Mouse (Mus musculus): ENCODE data around the gene Ccn1.
A peak's percentile ranks its signal among the peaks of the same experiment; 100 is the strongest.

The Ccn1 gene

DNA sequence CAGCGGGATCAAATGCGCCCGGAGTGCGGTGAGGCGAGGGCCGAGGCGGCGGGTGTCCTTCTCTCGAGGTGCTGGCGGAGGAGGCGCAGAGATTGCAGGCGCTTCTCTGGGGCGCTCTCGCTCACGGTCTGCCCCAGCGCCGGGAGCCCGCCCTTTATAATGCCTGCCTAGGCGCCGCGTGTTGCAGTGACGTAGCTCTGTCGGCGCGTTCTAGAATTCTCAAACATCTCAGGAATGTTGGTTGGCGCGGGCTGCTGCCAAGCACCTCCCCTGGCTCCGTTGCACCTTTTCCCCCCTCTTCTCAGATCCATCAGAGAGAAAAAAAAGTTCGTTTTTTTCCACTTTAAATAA is at the start of gene Ccn1:
Gene Ccn1 (minus strand): TSS at position 130 of the 351 bp plus-strand sequence.
- DNase-seq (ENCODE audit: low read depth, low spot score), result peak; percentile 95

DNA sequence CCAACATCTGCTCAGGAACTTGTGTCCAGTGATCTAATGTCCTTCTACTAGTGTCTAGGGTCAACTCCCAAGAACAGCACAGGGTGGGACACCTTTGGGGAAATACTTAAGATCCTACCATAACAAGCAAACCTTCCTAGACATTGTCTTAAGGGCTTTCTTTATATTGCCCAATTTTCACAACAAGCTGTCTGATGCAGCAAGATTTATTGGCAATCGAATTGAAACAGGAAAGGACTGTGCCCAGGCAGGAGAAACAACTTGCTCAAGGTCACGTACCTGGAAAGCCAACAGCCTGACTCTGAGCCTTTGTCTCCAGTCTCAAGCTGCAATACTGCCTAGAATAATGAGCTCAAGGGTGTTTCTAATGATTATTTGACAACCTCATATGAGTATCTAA is 43.6 kb upstream of the Ccn1 start:
- DNase-seq (ENCODE audit: low read depth, low spot score), result no peak

DNA sequence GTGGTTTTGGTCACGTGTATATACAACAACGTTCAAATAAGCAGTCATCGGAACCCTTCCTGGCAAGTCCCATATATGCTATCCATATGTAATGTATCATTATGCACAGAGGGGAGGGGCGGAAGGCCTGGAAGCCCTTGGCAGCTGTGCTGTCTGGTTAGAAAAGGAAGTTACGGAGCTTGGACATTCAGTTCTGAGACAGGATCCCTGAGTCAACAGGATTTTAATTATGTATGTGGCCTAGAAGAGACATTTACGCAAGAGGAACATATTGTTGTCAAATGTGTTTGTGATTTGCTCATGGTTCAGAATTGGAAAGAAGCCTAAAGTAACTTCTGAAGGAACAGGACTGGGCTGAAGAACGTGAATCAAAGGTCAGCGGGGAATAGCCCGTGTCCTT is 42.3 kb upstream of the Ccn1 start:
- DNase-seq (ENCODE audit: low read depth, low spot score), result no peak

DNA sequence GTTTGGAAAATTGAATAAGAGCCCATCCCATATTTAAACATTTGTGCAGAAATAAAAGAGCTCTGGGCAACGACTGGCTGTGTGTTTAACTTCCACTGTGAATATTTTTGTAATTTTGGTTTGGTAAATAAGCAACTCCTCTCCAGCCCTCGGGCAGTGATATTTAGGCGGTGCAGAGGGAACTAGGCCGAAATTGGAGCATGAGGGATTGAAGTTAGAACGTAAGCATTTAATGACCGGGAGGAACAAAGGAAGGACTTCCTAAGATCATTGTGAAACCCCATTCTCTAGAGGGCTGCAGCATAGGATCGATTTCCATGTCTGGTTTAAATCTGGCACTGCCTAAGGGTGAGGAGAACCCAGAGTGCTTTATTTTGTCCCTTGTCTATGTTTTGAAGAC is 41.6 kb upstream of the Ccn1 start:
- no peak for DNase-seq (ENCODE audit: low read depth, low spot score)

DNA sequence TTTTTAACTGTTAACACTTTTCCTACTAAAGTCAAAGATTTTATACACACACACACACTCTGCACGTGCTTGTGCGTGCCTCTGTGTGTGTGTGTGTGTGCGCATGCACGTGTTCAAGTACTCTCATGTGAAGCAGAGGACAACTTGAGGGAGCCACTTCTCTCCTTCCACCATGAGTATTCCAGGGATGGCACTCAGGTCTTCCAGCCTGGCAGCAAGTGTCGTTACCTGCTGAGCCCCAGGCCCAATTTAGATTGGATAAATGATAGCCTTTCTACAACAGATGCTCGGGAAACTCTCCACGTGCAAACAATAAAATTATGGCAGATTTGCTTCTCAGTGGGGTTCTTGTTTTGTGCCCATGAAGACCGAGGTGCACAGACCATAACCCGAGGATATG is 39.5 kb upstream of the Ccn1 start:
- no peak for DNase-seq (ENCODE audit: low read depth, low spot score)

DNA sequence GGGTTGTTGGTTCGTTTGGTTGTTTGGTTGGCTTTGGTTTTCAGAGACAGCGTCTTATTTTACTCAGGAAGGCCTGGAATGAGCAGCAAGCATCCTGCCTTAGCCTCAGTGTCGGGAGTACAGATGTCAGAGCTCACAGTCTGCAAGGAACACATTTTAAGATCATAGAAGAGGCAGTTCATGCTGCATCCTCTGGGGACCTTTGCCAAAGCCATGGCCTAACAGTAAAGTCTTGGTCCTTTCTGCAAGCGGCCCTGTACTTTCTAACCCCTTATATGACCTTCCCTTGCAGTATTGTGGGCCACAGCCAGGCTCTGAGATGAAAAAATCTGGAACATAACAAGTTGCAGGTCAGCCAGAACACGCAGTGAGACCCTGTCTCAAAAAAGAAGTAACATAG is 38.1 kb upstream of the Ccn1 start:
- DNase-seq (ENCODE audit: low read depth, low spot score), result no peak

DNA sequence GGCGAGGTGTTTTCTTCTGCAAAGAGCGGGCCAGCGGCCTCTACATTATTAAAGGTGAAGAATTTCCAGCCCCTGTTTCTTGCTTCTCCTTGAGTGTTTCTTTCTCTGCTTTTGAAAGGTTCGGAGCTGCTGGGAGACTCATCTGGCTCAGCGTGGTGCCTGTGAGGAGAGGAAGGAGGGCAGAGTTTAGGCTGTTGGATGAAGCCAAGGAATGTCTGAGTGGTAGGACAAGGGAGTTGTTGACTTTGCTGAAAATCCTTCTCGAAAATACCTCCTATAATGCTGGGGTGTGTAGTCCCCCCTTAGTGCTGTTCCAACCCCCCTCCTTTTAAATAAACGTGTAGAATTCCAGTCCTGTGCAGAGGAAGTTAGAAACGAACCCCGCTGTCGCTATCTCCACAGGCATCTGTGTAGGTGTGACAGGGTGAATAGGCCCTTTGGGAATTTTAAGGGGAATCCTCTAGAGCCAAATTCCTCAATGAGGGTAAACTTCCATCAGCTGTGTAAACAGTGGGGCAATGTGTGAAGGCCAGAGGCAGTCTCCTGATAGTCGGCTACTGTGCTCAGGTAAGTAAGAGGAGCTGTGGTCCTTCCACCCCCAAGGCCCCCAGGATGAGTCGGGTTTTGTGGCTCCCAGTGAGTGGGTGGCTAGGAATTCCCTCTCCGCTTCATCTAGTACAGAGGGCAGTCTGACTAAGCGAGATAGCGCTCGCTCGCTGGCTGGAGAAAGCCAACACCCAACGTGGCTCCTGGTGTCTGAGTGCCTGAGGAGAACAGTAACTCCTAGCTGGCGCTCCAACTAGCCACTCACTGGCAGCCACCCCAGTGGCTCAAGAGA is 35.0 kb upstream of the Ccn1 start:
- DNase-seq (ENCODE audit: low read depth, low spot score), result peak; percentile 85

DNA sequence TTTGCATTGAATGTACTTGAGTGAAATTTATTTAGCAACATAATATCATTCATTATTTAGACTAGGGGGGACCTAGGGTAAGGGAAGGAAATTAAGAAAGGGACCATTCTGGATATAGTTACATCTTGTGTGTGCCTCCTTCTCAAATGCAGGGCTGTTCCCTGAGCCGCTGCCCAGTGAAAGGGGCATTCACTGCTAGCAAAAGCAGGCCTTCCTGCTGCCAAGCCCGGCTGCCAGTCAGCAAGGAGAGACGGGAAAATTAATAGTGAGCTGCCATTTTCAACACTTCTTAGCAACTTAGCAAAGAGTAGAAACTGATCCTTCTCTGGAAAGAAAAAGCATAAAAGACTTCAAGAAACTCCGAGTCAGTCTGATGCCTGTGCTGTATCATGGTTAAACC is 34.4 kb upstream of the Ccn1 start:
- no peak for DNase-seq (ENCODE audit: low read depth, low spot score)

DNA sequence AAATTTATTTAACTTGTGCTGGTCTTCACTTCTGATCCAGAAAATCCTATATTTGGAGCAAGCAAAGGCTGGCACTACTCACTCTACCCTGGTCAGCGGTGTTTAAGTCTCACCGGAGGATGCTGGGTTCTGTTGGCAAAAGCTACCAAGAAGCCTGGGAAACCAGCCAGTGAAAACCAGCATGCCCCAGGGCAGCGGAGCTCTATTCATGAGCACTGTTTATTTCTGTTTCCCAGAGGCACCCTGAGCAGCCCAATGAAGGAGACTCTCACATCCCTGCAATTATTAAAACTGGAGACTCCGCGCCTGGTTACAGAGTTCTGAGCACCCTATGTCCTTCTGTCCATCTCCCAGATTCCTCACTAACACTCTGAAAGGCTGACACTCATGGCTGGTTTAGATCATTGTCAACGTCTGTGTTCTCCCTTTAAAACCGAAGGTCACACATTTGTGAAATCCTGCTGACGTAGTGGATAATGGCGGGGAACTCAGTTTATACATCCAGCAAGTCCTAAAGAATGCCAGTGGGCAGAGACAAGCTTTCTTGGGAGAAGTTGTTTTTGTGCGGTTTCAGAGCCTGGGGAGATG is 31.7 kb upstream of the Ccn1 start:
- no peak for DNase-seq (ENCODE audit: low read depth, low spot score)

DNA sequence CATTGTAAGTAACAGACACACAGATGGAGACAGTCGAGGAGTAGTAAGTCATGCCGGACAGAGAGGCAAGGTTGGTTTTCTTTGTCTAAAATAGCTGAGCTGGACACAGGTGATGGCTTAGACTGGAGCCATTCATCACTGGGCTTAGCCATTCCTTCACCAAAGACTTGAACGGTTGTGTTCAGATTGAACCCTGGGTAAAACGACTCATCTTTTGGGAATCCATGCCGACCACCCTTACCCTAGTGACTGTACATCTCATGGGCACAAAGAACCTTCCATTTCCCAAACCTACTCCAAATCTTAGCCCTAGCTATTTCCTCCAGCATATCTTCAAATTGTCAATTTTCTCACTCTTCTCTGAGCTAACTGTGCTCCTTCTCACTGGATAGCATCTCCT is 30.9 kb upstream of the Ccn1 start:
- DNase-seq (ENCODE audit: low read depth, low spot score), result no peak

DNA sequence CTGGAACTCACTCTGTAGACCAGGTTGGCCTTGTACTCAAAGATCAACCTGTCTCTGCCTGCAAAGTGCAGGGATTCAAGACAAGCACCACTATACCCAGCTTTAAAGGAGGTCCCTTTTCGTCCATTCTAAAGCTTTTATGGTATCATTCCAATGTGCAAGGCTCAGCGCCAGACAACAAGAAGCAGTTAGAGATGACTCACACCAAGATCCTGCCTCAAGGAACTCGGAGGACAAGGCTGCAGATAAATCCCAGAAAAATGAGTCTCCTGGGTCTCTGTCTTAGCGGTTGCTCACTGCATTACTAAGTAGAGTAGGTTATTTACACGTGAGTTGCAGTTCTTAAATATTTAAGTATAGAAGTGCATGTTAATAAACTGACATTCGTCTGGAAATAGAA is 26.4 kb upstream of the Ccn1 start:
- no peak for DNase-seq (ENCODE audit: low read depth, low spot score)

DNA sequence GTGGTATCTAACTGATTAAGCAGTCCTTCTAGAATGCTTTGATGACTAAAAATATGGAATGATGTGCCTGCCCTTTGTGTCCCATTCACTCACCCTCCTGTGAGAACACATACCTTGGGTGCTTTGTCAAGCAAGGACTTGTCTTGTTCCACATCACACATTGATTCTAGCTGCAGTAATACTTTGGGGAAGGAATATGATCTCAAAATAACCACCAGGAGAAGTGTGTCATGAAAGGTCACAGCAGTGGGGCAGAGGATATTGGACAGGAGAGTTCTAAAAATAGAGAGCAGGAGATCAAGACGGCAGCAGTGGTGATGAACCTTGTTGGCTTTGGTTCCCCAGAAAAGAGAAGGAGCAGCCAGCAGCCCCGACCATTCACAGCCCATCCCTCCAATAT is 25.0 kb upstream of the Ccn1 start:
- no peak for DNase-seq (ENCODE audit: low read depth, low spot score)

DNA sequence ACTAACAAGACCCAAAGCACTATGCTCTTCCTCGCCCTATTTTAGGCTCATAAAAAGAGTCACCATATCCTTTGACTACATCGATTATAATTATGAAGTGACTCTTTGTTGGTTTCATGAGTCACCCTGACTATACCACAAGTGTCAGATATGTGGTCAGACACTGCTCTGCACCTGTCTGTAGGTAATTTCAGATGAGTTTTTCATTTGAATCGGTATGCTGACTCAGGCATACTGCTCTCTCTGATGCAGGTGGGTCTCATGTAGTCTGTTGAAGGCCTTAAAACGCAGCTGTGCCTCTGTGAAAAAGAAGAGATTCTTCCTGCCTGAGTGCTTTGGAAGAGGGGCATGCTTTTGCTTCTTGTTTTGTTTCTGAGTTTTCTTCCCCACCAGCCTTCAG is 16.6 kb upstream of the Ccn1 start:
- no peak for DNase-seq (ENCODE audit: low read depth, low spot score)

DNA sequence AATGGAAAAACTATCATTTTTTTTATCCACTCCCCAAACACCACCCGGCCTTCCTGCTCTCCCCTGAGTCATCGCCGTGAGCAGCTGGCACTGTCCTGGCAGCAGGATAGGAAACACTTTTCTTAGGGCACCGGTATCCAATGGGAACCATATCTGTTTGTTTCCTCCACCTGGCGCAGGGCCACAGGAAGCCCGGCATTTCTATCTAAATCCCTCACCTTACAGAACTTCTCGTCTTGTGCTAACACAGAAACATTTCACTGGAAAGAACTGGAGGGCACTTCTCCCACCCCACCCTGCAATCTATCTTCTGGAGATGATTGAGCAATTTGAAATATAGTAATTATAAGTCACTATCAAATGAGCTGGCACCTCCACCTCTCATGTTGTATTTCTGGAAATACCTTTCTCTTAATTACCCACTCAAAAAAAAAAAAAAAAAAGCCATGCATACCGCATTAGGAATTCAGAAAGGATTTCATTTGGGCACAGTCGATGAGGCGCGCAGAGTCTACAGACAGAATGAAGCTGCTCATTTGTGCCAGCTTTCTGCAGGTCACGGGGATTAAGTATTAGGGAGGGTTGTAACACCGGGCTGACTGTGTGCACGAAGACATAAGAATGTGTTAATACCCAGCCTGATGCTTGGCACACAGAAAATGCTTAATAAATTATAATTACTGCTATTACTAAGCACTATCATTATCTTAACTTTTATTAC is 7.4 kb upstream of the Ccn1 start:
- no peak for DNase-seq (ENCODE audit: low read depth, low spot score)

DNA sequence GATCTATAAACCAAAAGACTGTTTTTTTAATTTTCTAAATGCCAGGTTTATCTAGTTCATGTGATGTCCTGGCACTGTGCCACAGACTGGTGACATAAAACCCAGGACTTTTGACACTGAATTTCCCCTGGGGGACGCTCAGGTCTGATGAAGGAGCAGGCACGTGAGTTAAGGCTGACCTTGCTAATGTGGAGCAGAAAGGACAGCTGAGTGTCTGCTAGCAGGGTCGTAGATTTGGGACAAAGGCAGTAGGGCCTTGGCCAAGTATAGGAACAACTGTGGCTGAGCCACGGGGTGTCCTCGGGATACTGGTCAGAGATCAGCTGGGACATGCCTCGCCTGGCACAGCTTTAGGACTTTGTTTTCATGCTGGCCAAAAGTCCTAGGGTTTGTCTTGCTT is 5.2 kb upstream of the Ccn1 start:
- no peak for DNase-seq (ENCODE audit: low read depth, low spot score)

DNA sequence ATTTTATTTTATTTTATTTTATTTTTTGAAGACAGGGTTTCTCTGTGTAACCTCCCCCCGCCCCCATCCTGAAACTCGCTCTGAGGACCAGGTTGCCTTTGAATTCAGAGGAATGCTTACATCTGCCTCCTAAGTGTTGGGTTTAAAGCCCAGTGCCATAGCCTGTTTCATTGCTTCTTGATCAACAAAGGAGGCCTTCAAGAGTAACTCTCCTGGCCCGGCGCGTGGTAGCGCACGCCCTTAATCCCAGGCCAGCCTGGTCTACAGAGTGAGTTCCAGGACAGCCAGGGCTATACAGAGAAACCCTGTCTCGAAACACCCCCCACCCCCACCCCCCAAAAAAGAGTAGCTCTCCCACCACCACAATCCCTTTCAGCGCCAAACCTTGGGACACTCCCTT is 4.2 kb upstream of the Ccn1 start:
- DNase-seq (ENCODE audit: low read depth, low spot score), result peak; percentile 33

DNA sequence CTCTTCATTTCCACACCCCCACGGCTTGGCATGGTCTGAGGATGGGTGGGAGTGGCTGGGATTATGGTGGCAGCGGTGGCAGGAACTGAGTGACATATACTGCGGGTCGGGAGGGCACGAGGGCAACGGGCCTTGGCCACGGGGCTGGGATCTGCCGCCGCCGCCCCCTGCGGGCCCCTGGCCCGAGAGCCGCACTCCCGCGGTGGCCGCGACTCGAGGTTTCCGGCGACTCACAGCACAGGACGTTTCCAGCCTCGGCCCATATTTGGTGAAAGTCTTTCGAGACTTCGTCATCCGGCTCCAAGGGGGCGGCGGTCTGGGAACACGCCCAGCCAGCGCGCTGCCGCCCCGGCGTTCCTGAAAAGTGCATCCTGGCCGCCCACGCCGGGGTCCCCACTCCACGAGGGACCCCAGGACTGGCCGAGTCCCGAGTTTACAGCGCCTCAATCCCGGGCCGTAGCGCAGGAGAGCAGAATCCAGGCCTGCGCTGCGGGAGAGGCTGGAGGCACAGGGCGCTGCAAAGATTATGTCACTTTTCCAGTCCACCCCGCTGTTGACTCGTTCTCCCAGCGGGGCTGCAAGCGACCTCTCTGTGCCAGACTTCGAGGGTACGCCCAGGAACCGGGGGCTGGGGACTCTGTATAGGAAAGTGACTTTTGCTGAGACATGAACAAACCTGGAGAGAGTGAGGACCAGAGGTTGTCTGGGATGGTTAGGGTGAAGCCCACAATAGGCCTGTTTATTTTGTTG is 3.6 kb upstream of the Ccn1 start:
- peak; percentile 85 for DNase-seq (ENCODE audit: low read depth, low spot score)

DNA sequence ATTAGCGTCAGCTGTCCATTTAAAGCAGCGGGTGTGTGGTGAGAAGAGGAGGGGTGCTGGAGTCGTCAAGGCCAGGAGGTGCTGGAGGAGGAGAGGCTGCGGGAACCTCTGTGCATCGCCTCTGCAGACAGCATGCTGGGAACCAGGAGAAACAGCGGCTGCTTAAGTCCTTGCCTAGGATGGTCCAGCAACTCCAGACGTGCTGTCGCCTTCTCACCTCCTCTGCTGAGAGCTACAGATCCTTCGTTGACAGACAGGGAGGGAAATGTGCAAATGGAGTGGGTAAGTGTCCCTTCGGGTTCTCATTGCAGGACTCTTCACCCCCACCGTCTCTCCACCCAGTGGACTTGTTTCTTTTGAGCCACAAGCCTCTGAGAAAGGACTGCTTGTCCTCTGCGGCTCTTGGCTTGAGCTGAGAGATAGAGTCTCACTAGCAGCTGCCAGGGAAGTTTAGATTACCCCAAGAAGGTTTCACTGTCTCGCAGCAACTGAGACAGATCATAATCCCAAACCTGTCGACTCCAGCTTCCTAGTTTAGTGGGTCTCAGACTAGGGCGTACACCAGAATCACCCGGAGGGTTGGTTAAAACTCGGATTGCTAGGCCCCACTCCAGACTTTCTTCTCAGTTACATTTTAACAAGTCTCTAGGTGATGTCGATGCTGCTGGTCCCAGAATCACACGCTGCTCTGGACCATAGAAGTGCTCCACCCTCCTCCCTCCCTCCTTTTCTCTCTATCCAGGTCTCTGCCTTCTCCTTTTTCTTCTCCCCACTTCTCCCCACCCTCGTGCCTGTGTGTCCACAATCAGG is 2.7 kb upstream of the Ccn1 start:
- peak; percentile 49 for DNase-seq (ENCODE audit: low read depth, low spot score)

DNA sequence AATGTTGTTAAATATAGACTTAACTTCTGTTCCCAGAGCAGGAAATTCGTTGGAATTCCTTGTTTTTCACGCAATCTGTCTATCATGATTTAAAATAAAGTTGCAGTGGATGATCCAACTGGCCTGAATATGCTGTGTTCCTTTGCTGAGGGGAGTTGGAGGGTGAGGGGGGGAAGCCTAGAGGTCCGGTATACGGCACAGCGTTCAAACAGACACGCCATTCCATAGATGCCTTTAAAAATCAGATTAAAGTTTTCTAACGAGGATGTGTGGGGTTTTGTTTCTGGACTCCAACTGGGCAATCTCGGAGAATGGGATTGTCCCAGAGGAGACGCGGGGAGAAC is 2.2 kb upstream of the Ccn1 start:
- DNase-seq (ENCODE audit: low read depth, low spot score), result no peak

DNA sequence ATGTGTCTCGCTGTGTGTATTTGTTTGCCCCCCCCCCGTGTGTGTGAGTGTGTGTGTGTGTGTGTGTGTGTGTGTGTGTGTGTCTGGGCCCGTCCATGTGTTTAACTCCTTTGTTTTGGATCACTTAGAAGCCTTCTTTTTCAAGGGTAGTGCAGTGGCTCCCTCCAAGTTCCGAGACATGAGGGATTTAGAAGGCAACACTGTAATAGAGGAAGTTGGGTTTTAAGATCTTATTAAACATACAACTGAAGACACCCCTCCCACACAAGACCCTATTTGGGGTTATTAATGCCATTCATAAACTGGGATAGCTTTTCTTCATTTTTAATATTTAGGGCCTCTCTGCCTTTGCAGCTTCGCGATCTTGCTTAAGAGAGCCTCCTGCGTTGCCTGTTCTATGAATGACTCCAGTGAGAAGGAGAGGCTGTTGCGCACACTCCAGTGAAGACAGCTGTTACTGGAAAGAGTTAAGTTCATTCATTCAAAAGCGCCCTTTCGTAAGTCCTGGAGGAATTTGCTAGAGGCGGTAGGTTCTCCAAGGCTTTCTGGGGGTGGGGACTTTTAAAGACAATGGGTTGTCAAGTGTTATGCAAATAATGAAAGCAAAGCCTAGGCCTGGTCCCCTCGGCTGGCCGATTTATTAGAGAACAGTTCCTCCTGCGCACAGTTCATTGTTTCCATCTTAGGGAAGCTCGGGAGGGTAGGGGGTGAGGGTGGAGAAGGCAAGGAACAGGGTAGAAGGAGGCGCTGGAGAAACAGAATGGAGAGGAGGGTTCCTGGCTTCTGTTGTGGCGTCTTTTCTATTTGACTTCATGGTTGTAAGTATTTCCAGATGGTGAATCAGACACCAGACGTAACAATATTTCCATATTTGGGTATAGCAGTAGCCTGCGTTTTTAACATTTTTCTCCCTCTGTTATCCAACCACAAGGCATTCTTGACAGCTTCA is 1.5 kb upstream of the Ccn1 start:
- peak; percentile 99 for DNase-seq (ENCODE audit: low read depth, low spot score)
